14 mouse cellular contexts compared by ENCODE assay signal in the genomic region with DNA sequence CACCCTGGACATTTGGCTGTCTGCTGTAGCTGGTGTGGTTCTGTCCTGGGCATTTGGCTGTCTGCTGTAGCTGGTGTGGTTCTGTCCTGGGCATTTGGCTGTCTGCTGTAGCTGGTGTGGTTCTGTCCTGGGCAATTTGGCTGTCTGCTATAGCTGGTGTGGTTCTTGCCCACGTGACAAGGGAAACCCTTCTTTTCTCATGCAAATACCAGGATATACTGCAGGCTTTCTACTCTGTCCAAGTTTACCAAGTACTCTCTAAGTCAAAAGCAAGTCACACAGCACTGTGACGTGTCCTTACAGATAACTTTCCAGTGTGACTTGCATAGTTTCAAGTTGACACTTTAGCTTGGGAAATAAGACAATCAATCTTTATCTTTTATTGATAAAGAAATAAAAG. TPM values are rescaled to one million over a fixed set of nuclear protein-coding genes. Genes with fewer than 3 reads are reported as not detected.
A peak's percentile ranks its signal among the peaks of the same experiment; 100 is the strongest.
DNase-seq lines count a peak whose midpoint lies in the region; ATAC-seq and TF ChIP-seq lines count a peak whose summit lies in the region.
"Had no signal": no experiment of that assay in that cellular context is flagged by ENCODE, and none has a peak within 500 bp of the region (broad histone marks: within the 10 kb centered on the region; RNA-seq: fewer than 3 reads in every experiment).

No protein-coding gene starts in this region.

- no peak for DNase-seq in layer of hippocampus, adult 2 months (ENCODE audit: low spot score in 2 of 2)
- no peak for DNase-seq in layer of hippocampus, adult 9-11 months
- peak; percentile 41 for DNase-seq in forebrain, embryonic 11.5 days (ENCODE audit: low spot score)
- no peak for DNase-seq in hindbrain, postnatal 0 days (ENCODE audit: low spot score)
- DNase-seq in testis, postnatal 14 days (ENCODE audit: low spot score), result no peak
- DNase-seq in adrenal gland, adult 8-10 months, result no peak
- no peak for DNase-seq in cerebellum, adult 11 months
- DNase-seq: adrenal gland, postnatal 25 days; cerebellum, adult 2 months; heart, adult 18-20 months; liver had no signal

- no peak for ATAC-seq in forebrain, embryonic 11.5 days (replicated peaks; ENCODE audit: low FRiP score)
- no peak for ATAC-seq in hindbrain, postnatal 0 days
- 0 out of 2 replicates have a peak, but pooled peaks have one; percentile 14 for ATAC-seq in neural tube, embryonic 13.5 days (ENCODE audit: low read depth)
- ATAC-seq: Patski had no signal

- no peaks in the 10 kb centered on the region for H3K27me3 ChIP-seq in forebrain, embryonic 11.5 days (ENCODE audit: control insufficient read depth, insufficient read depth, low read length)
- no peaks in the 10 kb centered on the region for H3K27me3 ChIP-seq in hindbrain, postnatal 0 days (ENCODE audit: insufficient read depth, low read length)
- no peaks in the 10 kb centered on the region for H3K27me3 ChIP-seq in neural tube, embryonic 13.5 days
- H3K27me3 ChIP-seq: Patski had no signal

- peak overlapping the region; percentile 57 for H3K4me3 ChIP-seq in layer of hippocampus, adult 2 months
- 0 out of 2 replicates have a peak overlapping the region, but pooled peaks have one; percentile 22 for H3K4me3 ChIP-seq in forebrain, embryonic 11.5 days (ENCODE audit: low read depth, low read length)
- H3K4me3 ChIP-seq in hindbrain, postnatal 0 days (ENCODE audit: low read length), result 0 out of 2 replicates have a peak overlapping the region, but pooled peaks have one; percentile 26
- H3K4me3 ChIP-seq in neural tube, embryonic 13.5 days, result peak overlapping the region; percentile 34

- WGBS in forebrain, embryonic 11.5 days, result 26% methylated on average over 2 of the region's 2 CpGs
- WGBS in hindbrain, postnatal 0 days, result 50% methylated on average over 2 of the region's 2 CpGs
- WGBS in neural tube, embryonic 13.5 days, result 18% methylated on average over 2 of the region's 2 CpGs

- H3K27ac ChIP-seq in layer of hippocampus, adult 2 months, result peak overlapping the region; percentile 84
- H3K27ac ChIP-seq in forebrain, embryonic 11.5 days (ENCODE audit: low read depth, low read length), result no peak overlapping the region
- H3K27ac ChIP-seq in hindbrain, postnatal 0 days, result no peak overlapping the region
- no peak overlapping the region for H3K27ac ChIP-seq in neural tube, embryonic 13.5 days (replicated peaks)
- H3K27ac ChIP-seq: macrophage had no signal

- no peak for TF ChIP-seq CTCF in layer of hippocampus, adult 2 months (conservative IDR thresholded peaks at IDR 0.05)
- no peak for TF ChIP-seq CTCF in hindbrain, postnatal 0 days (IDR thresholded peaks at IDR 0.05; ENCODE audit: low read depth)

- peak overlapping the region; percentile 52 for H3K4me2 ChIP-seq in forebrain, embryonic 11.5 days (ENCODE audit: low read depth, low read length, severe bottlenecking)
- peak overlapping the region; percentile 53 for H3K4me2 ChIP-seq in hindbrain, postnatal 0 days (ENCODE audit: low read depth, low read length)
- peak overlapping the region; percentile 58 for H3K4me2 ChIP-seq in neural tube, embryonic 13.5 days

- no peak overlapping the region for H3K9ac ChIP-seq in forebrain, embryonic 11.5 days (ENCODE audit: low read length)
- H3K9ac ChIP-seq in hindbrain, postnatal 0 days (replicated peaks; ENCODE audit: low read length), result no peak overlapping the region
- H3K9ac ChIP-seq in neural tube, embryonic 13.5 days, result no peak overlapping the region

- H3K9me3 ChIP-seq in forebrain, embryonic 11.5 days (ENCODE audit: control insufficient read depth, low read length), result no peaks in the 10 kb centered on the region
- no peaks in the 10 kb centered on the region for H3K9me3 ChIP-seq in hindbrain, postnatal 0 days (ENCODE audit: low read length)
- H3K9me3 ChIP-seq in neural tube, embryonic 13.5 days, result no peaks in the 10 kb centered on the region

- H3K4me1 ChIP-seq in forebrain, embryonic 11.5 days (replicated peaks; ENCODE audit: control insufficient read depth, insufficient read depth, low read length), result peaks cover 50% of the 10 kb centered on the region
- H3K4me1 ChIP-seq in hindbrain, postnatal 0 days (ENCODE audit: insufficient read depth, low read length), result peaks cover 13% of the 10 kb centered on the region; the same call in 1 of the 2 replicates
- peaks cover 90% of the 10 kb centered on the region for H3K4me1 ChIP-seq in neural tube, embryonic 13.5 days (replicated peaks)

- H3K36me3 ChIP-seq in forebrain, embryonic 11.5 days (ENCODE audit: control insufficient read depth, insufficient read depth, low read length), result peaks cover 3% of the 10 kb centered on the region; the same call in 1 of the 2 replicates
- 0 out of 2 replicates have a peak, but pooled peaks cover 6% of the 10 kb centered on the region for H3K36me3 ChIP-seq in hindbrain, postnatal 0 days (ENCODE audit: insufficient read depth, low read length)
- H3K36me3 ChIP-seq in neural tube, embryonic 13.5 days, result peaks cover 7% of the 10 kb centered on the region; the same call in 1 of the 2 replicates

RNA-seq across cellular contexts. Expression of a gene that starts 10.1 kb away (rescaled TPM):
- 100 to 1,000 TPM; 334 to 340 TPM for total RNA-seq in layer of hippocampus, adult 2 months (2021)
- polyA plus RNA-seq in forebrain, embryonic 11.5 days (2014; fragmentation: Nextera tagmentation; extraction: Ambion mirVana), result 38.4 and 42.9 TPM in 2 replicates
- total RNA-seq in hindbrain, postnatal 0 days (2014; rRNA removed), result 88.1 and 107 TPM in 2 replicates
- 34.2 and 36.0 TPM in 2 replicates for polyA plus RNA-seq in hindbrain, postnatal 0 days (2015; fragmentation: Nextera tagmentation; extraction: Ambion mirVana)
- 27.0 and 29.0 TPM in 2 replicates for polyA plus RNA-seq in neural tube, embryonic 13.5 days (2015; fragmentation: Nextera tagmentation; extraction: Ambion mirVana)
- total RNA-seq in adrenal gland, adult 8-10 months (2022), result 1 to 10 TPM; 2.9 to 4.0 (median 3.4) TPM
- polyA plus RNA-seq: macrophage had no signal

Comparison
In these comparisons a context has a peak if more than half of its experiments do, and no peak if none do; other contexts are left out.
1. RNA of a gene that starts 10.1 kb away (total RNA-seq): 334 to 340 TPM in layer of hippocampus, adult 2 months and 88.1 to 107 TPM in hindbrain, postnatal 0 days; 2.9 to 4.0 TPM in adrenal gland, adult 8-10 months; every median in the first group is over 10 times any median in the second.
2. Peak in every context shown above with its lines, with median percentiles within 50 percentile points of each other: H3K4me3 ChIP-seq and H3K4me2 ChIP-seq.